In the genomic region with DNA sequence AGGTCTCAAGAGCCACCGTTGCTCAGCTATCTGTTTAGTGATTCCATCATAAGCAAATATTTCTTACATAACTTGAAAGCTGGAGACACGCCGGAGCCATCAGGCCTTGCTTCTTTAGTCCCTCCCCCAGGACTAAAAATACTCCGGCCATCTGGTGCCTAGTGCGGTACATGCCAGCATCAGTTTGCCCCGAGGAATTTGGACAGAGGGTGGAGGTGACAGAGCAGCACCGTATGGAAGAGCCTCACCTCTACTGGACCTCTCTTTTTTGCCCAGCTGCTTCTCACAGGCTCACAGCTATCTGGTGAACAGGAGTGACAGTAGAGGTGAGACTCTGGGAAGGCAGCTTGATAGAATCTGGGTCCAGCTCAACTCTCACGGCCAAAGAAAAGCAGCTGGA, we compare ENCODE assay signal across 9 mouse cellular contexts.
DNase-seq lines count a peak whose midpoint lies in the region; ATAC-seq lines count a peak whose summit lies in the region.
"Had no signal": no experiment of that assay in that cellular context is flagged by ENCODE, and none has a peak within 500 bp of the region (broad histone marks: within the 10 kb centered on the region; RNA-seq: fewer than 3 reads in every experiment).

No protein-coding gene starts in this region.

- intact Hi-C loops in heart, postnatal 14 days (cut with DNase I), result no loop called here

- ATAC-seq in inflammation-experienced regulatory T-cells, adult 6 months, result no peak

- peak; percentile 31 to 74 for DNase-seq in frontal cortex, postnatal 36 days (ENCODE audit: low spot score in 2 of 2)
- DNase-seq in frontal cortex, postnatal 25 days (ENCODE audit: low spot score in 2 of 2), result no peak
- DNase-seq in retina, adult 2 months (ENCODE audit: low read depth, low spot score), result peak; percentile 38
- no peak for DNase-seq in retina, postnatal 1 day
- peak; percentile 16 to 46 for DNase-seq in heart, postnatal 14 days
- peak; percentile 85 for DNase-seq in skeletal muscle tissue, adult 2 months (ENCODE audit: low read depth, low spot score)
- no peak for DNase-seq in adrenal gland, adult 18-20 months (ENCODE audit: low spot score in 2 of 2)
- DNase-seq: B cell, adult 2 months had no signal

Comparison
In these comparisons a context has a peak if more than half of its experiments do, and no peak if none do; other contexts are left out.
1. DNase-seq: peak in frontal cortex, postnatal 36 days (2 of 2), retina, adult 2 months (single experiment), heart, postnatal 14 days (2 of 2) and skeletal muscle tissue, adult 2 months (single experiment); none in frontal cortex, postnatal 25 days (0 of 2), retina, postnatal 1 day (single experiment) and adrenal gland, adult 18-20 months (0 of 2).